Mouse (Mus musculus) spleen, postnatal 36 days (tissue): ENCODE data around the gene Cidec.

Experiments
- DNase-seq, 2 experiments: peaks; one replicate each; pipeline ENCODE4 v3.0.0; 2022; ENCODE audit warnings: low spot score in 2 of 2, mixed read lengths in 1 of 2

Gene Cidec

GRCm38 (mm10) chr6:113444207-113444965, 8.8 kb upstream of the Cidec start:
- no peak for DNase-seq

DNA sequence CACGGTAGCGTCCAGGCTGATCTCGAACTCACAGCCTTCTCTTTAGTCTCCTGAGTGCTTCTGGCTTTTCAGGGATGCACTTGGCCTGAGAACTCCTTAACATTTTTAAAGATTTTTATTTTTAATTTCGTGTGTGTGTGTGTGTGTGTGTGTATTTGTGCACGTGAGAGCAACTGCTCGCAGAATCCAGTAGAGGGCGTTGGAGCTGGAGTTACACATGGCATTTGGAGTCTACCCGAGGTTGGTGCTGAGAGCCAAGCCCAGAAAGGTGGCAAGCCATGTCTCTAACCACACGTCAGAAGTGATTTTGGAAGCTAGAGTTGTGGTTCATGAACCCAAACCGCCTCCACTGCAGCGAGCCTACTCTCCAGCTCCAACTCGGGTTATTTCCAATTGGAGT, 7.5 kb upstream of the Cidec start:
- no peak for DNase-seq

GRCm38 (mm10) chr6:113442442-113443090, 7.0 kb upstream of the Cidec start, which contains the start of gene Jagn1:
Gene Jagn1, plus strand, starts transcription at chr6:113442569.
- peak; percentile 87 to 91 for DNase-seq

DNA sequence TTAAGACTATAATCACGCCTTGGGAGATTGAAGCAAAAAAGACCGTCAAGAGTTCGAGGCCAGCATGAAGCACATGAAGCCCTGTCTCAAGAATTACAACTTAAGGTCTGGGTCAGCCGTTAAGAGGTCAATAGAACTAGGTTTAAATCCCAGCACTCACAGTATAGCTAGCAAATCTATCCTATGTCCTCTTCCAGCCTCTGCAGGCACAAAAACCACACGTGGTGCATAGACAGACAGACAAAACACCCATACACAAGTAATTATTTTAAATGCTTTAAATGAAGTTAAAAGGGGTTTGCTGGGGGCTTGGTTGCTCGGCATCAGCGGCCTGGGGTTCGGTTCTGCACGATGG, 6.5 kb upstream of the Cidec start:
- no peak for DNase-seq

DNA sequence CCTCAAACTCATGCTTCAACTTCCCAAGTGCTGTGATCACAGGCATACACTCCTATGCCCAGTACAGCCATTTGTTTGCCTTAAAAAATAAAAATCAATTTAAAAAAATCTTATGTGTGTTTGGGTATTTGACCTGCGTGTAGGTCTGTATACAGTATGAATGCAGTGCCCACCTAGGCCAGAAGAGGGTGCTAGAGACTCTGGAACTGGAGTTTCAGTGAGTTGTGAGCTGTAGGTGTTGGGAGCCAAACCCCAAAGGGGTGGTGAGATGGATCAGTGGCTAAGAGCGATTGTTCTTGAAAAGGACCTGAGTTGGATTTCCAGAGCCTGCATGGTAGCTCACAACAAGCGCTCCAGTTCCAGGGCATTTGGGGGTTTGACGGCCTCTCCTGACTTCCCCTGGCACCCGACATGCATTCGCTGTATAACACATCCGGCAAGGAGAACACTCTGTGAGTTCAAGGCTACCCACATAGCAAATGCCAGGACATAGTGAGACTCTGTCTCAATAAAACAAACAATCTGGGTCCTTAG, 5.7 kb upstream of the Cidec start:
- DNase-seq, result peak; percentile 59 to 68

GRCm38 (mm10) chr6:113440686-113441085, 5.1 kb upstream of the Cidec start:
- DNase-seq, result no peak

DNA sequence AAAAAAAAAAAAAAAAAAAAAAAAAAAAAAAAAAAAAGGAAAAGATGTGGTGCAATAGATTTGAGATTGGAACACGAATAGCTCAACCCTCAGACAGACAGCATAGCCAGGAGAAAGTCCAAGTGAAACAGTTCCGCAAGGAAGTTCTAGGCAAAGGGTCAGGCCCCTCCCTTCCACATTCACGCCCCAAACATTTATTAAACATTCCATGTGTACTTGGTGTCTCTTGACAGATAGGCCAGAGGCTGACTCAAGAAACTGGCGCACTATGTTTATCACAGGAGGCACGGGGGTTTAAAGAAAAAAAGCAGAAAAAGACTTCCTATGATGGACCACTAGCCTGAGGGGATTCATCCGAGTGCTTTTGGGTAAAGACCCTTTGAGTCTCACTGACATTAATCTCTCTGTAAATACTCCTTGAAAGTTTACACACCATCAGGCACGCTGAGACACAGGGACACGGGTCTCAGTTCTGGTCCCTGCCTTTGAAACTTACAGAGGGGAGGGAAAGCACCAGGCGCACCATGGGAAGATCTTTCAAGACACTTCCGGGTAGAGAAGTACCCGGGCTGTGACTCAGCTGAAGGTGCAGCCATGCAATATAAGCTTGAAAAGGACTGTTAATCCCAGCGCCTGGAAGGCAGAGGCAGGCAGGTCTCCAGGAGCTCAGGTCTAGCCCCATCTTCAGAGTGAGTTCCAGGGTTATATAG, 3.3 kb upstream of the Cidec start:
- DNase-seq, result no peak

GRCm38 (mm10) chr6:113437135-113437534, 1.6 kb upstream of the Cidec start:
- DNase-seq, result no peak

GRCm38 (mm10) chr6:113434691-113435090, 869 bp downstream of the Cidec start:
- DNase-seq, result no peak

DNA sequence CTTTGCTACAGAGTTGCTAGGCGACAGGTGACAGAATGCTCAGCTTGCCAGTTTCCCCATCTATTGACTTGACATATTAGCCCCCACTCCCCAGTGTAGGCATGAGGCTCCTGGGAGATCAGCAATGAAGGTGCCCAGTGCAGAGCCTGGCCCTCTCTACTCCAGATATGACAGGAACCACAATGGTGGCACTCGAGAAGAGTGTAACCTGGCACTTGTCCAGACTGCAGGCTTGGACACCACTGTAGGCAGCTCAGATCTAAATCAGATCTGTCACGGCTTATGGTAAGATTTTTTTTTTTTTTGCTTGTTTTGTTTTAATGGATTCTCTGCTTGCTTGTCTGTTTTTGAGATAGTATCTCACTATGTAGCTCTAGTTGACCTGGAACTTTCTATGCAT, 1.9 kb downstream of the Cidec start:
- DNase-seq, result no peak

- DNase-seq, result no peak
Measured at GRCm38 (mm10) chr6:113431801-113432200, 3.8 kb downstream of the Cidec start.

- no peak for DNase-seq
Measured at GRCm38 (mm10) chr6:113430846-113431245, 4.7 kb downstream of the Cidec start.

DNA sequence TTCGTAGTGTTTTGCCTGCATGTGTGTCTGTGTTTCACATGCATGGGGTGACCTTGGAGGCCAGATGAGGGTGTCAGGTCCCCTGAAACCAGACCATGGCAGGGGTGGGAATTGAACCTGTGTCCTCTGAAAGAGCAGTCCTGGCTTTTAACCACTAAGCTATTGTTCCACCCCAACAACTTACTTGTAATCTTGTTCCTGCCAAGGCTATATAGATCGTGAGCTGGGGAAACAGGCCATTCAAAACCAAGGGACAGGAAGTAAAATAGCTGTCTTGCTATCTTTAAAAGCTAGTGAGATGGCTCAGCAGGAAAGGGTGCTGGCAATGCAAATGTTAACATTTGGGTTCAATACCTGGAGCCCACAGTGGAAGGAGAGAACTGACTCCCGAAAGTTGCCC, 5.6 kb downstream of the Cidec start:
- no peak for DNase-seq

DNA sequence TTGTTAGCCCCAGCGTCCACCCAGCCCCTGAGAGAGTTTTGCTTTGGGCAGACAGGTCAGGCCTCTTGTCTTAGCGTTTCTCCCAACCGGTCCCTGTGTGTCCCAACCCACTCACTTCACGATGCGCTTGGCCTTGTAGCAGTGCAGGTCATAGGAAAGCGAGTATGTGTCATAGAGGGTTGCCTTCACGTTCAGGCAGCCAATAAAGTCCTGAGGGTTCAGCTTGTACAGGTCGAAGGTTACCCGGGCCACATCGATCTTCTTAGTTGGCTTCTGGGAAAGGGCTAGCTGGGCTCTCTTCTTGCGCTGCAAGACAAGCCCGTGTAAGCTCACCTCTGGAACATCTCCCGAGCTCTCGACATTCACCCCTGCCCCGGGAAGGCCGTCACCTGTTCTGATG, 7.6 kb downstream of the Cidec start:
- DNase-seq, result no peak

DNA sequence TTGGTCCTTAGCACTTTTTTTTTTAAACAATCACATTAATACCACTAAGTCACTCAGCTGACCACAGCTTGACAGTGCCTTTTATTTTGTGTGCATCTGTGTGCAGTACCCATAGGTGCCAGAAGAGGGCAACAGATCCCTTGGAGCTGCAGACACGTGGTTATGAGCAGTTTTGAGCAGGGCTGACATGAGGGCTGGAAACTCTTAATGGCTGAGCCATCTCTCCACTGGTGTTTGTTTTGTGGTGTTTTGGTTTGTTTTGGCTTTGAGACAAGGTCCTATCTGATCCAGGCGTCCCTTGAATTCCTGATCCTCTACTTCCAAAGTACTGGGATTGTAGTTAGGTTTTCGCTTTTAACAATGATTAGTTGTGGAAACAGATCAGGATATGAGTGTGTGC, 8.2 kb downstream of the Cidec start:
- DNase-seq, result no peak

- no peak for DNase-seq
Measured at GRCm38 (mm10) chr6:113426696-113427095, 8.9 kb downstream of the Cidec start.

DNA sequence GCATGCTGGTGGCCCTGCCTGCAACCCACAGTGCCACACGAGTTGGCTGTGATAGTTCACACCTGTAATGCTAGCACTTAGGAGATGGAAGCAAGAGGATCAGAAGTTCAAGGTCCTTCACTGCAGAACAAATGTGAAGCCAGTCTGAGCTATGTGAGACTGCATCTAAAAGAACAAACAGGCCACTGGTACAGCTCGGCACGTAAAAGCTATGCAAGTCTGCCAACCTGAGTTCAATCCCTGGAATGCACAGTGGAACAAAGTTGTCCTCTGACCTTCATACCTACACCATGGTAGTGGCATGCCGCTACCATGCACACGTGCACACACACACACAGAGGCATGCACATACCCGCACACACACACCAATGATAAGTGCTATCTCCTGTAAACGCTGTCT, 11.4 kb downstream of the Cidec start:
- no peak for DNase-seq

DNA sequence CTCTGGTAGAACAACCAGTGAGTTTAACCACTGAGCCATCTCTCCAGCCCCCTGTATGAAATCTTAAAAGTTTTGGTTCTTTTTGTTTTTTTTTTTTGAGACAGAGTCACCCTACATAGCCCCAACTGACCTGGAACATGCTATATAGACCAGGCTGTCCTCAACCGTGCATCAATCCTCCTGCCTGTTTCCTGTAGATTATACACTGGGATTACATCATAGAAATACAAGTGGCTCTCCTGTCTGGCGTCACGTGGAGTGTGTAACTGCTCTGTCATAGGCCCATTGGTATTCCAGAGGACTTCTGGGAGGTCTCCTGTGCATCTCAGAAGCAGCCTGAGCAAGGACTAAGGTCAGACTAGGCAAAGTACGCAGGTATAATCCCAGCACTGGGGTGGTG, 12.6 kb downstream of the Cidec start:
- DNase-seq, result no peak

GRCm38 (mm10) chr6:113419199-113419587, 16.4 kb downstream of the Cidec start, which contains the start of gene Rpusd3:
Gene Rpusd3, minus strand, starts transcription at chr6:113419340.
- peak; percentile 97 for DNase-seq

- no peak for DNase-seq
Measured at GRCm38 (mm10) chr6:113418441-113419198, 16.9 kb downstream of the Cidec start.

GRCm38 (mm10) chr6:113416416-113416815, 19.1 kb downstream of the Cidec start:
- DNase-seq, result no peak

- DNase-seq, result no peak
Measured at GRCm38 (mm10) chr6:113410001-113410400, 25.6 kb downstream of the Cidec start.
